Mouse (Mus musculus) erythroblast, embryonic 14.5 days (primary cell): ENCODE results near the gene Htr6. TPM values are rescaled to one million over a fixed set of nuclear protein-coding genes. Genes with fewer than 3 reads are reported as not detected.
A peak's percentile ranks its signal among the peaks of the same experiment; 100 is the strongest.

Experiments
- H3K27me3 ChIP-seq: 2 replicates; pipeline ENCODE4 v1.6.1; 2012; ENCODE audit warnings: inconsistent platforms; ENCODE audit not compliant: control insufficient read depth
- H3K36me3 ChIP-seq: 2 replicates; pipeline ENCODE4 v1.6.1; 2012; ENCODE audit warnings: mild to moderate bottlenecking, inconsistent platforms; ENCODE audit not compliant: control insufficient read depth
- H3K4me1 ChIP-seq: 2 replicates; pipeline ENCODE4 v1.6.1; 2012; ENCODE audit warnings: inconsistent platforms; ENCODE audit not compliant: control insufficient read depth
- H3K4me3 ChIP-seq: replicated peaks from 2 replicates; pipeline ENCODE3; 2012; ENCODE audit warnings: moderate library complexity, mild to moderate bottlenecking, inconsistent platforms
- H3K9me3 ChIP-seq: 2 replicates; pipeline ENCODE4 v1.6.1; 2012; ENCODE audit warnings: low read length, inconsistent platforms, mixed read lengths; ENCODE audit not compliant: control insufficient read depth
- GATA1 ChIP-seq: IDR thresholded peaks from 2 replicates; pipeline ENCODE4 v1.6.1; 2012; ENCODE audit warnings: low read length, inconsistent platforms, mixed read lengths
- TAL1 ChIP-seq: IDR thresholded peaks from 3 replicates; pipeline ENCODE4 v1.6.1; 2012; ENCODE audit warnings: low read length, inconsistent platforms, mixed read lengths
- polyA plus RNA-seq: library from polyadenylated mRNA; stranded (reverse); fragments of >175 nt; gene quantifications from 2 replicates; pipeline ENCODE4 v1.2.3, GENCODE M21; 2012

Htr6 gene
- polyA plus RNA-seq, 1 experiment: not detected

- Histone ChIP-seq H3K27me3 (no peaks in the 10 kb centered on the region), H3K4me1 (peaks cover 34% of the 10 kb centered on the region), H3K36me3 (peaks cover 28% of the 10 kb centered on the region), H3K4me3 (no peak overlapping the region), H3K9me3 (no peaks in the 10 kb centered on the region)
- TF ChIP-seq GATA1: no peak
- TF ChIP-seq TAL1: no peak
Measured at GRCm38 (mm10) chr4:139110858-139111257, 35.5 kb upstream of the Htr6 start.

- Histone ChIP-seq H3K4me1 (peaks cover 7% of the 10 kb centered on the region), H3K27me3 (no peaks in the 10 kb centered on the region), H3K36me3 (peaks cover 64% of the 10 kb centered on the region), H3K9me3 (no peaks in the 10 kb centered on the region), H3K4me3 (no peak overlapping the region)
- TF ChIP-seq TAL1 (no peak), GATA1 (no peak)
Measured at GRCm38 (mm10) chr4:139105453-139105852, 30.1 kb upstream of the Htr6 start.

- Histone ChIP-seq H3K27me3 (no peaks in the 10 kb centered on the region), H3K4me3 (no peak overlapping the region), H3K36me3 (peaks cover 50% of the 10 kb centered on the region), H3K4me1 (no peaks in the 10 kb centered on the region), H3K9me3 (no peaks in the 10 kb centered on the region)
- TF ChIP-seq GATA1 (no peak), TAL1 (no peak)
Measured at GRCm38 (mm10) chr4:139101546-139101945, 26.2 kb upstream of the Htr6 start.

GRCm38 (mm10) chr4:139100326-139100725 lies 25.0 kb upstream of the Htr6 start:
- no peak overlapping the region for H3K4me3 ChIP-seq
- H3K27me3 ChIP-seq: peaks cover 4% of the 10 kb centered on the region
- H3K36me3 ChIP-seq: peaks cover 43% of the 10 kb centered on the region
- H3K9me3 ChIP-seq: peaks cover 1% of the 10 kb centered on the region
- TF ChIP-seq GATA1: no peak
- no peak for TF ChIP-seq TAL1
- H3K4me1 ChIP-seq: no peaks in the 10 kb centered on the region

GRCm38 (mm10) chr4:139096201-139096600 lies 20.8 kb upstream of the Htr6 start:
- H3K36me3 ChIP-seq: peaks cover 3% of the 10 kb centered on the region; the same call in 1 of the 2 replicates
- H3K9me3 ChIP-seq: peaks cover 8% of the 10 kb centered on the region
- H3K27me3 ChIP-seq: peaks cover 45% of the 10 kb centered on the region
- TF ChIP-seq TAL1 (no peak), GATA1 (no peak)
- no peak overlapping the region for H3K4me3 ChIP-seq
- no peaks in the 10 kb centered on the region for H3K4me1 ChIP-seq

- Histone ChIP-seq H3K4me3 (no peak overlapping the region), H3K9me3 (peaks cover 8% of the 10 kb centered on the region), H3K27me3 (peaks cover 53% of the 10 kb centered on the region), H3K4me1 (no peaks in the 10 kb centered on the region), H3K36me3 (0 out of 2 replicates have a peak, but pooled peaks cover under 1% of the 10 kb centered on the region)
- no peak for TF ChIP-seq GATA1
- TF ChIP-seq TAL1: no peak
Measured at GRCm38 (mm10) chr4:139095406-139095805, 20.0 kb upstream of the Htr6 start.

- Histone ChIP-seq H3K4me3 (no peak overlapping the region), H3K27me3 (peaks cover 73% of the 10 kb centered on the region), H3K36me3 (no peaks in the 10 kb centered on the region), H3K9me3 (peaks cover 8% of the 10 kb centered on the region), H3K4me1 (no peaks in the 10 kb centered on the region)
- TF ChIP-seq GATA1 (no peak), TAL1 (no peak)
Measured at GRCm38 (mm10) chr4:139093196-139093530, 17.8 kb upstream of the Htr6 start.

GRCm38 (mm10) chr4:139092356-139093195 lies 17.2 kb upstream of the Htr6 start, which contains the start of gene Nbl1:
Gene Nbl1, minus strand, starts transcription at chr4:139092993.
- peak within 1 kb of the TSS; percentile 4 for H3K4me3 ChIP-seq
- H3K27me3 ChIP-seq: peaks cover 79% of the 10 kb centered on the region
- TF ChIP-seq TAL1: no peak
- TF ChIP-seq GATA1: no peak
- no peaks in the 10 kb centered on the region for H3K4me1 ChIP-seq
- peaks cover 8% of the 10 kb centered on the region for H3K9me3 ChIP-seq
- no peaks in the 10 kb centered on the region for H3K36me3 ChIP-seq

GRCm38 (mm10) chr4:139091478-139092355 lies 16.3 kb upstream of the Htr6 start:
- TF ChIP-seq TAL1: no peak
- Histone ChIP-seq H3K27me3 (peaks cover 84% of the 10 kb centered on the region), H3K4me3 (no peak overlapping the region), H3K4me1 (no peaks in the 10 kb centered on the region), H3K9me3 (peaks cover 8% of the 10 kb centered on the region), H3K36me3 (no peaks in the 10 kb centered on the region)
